Mouse (Mus musculus) ES-E14 (cell line): ENCODE measurements at regions not wholly inside any gene's neighbourhood (a gene's known extent, or its start where the extent isn't known, plus 50 kb on each side); places are given as distances from the start of the nearest gene placed in this dataset.

ENCODE experiments used
- CHD2 ChIP-seq: IDR thresholded peaks from 2 replicates; pipeline ENCODE4 v1.6.1; 2014; ENCODE audit warnings: mild to moderate bottlenecking, low read depth, low read length, inconsistent platforms
- ZC3H11A ChIP-seq: IDR thresholded peaks from 2 replicates; pipeline ENCODE4 v1.6.1; 2012; ENCODE audit warnings: low read depth, mild to moderate bottlenecking, inconsistent platforms, low read length, borderline replicate concordance

DNA sequence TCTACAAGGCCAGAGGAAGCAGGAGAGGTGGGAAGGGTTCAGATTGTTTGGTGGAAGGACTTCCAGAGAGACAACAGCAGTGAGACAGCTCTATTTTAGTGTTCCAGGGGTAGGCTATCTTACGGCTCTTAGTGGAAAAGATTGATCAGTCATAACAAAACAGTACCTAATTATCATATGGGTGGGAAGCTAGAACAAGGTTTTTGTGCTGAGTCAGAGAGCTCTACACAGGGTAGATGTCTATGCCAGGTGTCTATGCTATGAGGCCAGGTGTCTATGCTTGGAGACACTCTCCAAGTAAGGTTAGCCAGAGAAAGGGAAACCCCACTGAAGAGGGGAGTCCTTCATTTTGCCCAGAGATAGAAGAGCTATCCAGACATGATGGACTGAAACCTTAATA, 143.9 kb downstream of the Tmem26 start:
- TF ChIP-seq CHD2 (no peak), ZC3H11A (no peak)
